Mouse (Mus musculus): ENCODE measurements at regions not wholly inside any gene's neighbourhood (a gene's known extent, or its start where the extent isn't known, plus 50 kb on each side); places are given as distances from the start of the nearest gene placed in this dataset.

DNA sequence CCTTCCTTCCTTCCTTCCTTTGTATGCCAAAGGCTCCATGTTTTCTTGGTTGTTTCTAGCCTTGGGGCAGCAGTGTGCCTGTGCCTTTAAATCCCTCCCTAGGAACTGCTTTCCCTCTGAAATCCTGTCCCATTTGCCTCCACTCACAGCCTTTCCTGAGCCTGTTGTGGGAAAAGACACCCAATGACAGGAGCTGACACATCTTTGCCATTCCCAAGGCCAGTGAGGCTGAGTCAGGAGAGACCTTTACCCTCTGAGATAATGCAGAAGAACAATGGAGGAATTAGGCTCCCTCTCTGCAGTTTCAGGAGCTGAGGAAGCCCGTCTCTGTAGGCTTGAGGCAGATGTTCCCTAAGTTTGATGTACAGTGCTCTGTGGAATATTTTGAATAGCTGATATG lies 480.2 kb downstream of the Rnf144b start:
- no peak for DNase-seq

DNA sequence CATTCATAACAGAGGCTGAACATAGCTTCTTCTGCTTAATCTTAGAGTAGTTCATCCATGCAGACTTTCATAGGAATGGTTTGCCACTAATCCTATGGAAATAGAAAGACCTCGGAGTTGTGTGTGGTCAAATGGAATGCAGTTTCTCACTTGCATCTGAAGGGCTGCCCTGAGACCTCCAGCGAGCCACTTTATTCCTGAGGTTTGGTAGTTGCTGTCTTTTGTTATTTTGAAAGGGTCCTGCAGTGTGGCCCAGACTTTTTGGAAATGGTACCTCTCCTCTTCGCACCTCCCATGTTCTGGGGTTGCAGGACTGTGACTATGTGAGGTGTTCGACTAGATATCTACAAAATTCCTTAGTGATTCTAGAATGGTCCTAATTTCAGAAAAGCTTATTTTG lies 489.0 kb downstream of the Rnf144b start:
- no peak for DNase-seq

DNA sequence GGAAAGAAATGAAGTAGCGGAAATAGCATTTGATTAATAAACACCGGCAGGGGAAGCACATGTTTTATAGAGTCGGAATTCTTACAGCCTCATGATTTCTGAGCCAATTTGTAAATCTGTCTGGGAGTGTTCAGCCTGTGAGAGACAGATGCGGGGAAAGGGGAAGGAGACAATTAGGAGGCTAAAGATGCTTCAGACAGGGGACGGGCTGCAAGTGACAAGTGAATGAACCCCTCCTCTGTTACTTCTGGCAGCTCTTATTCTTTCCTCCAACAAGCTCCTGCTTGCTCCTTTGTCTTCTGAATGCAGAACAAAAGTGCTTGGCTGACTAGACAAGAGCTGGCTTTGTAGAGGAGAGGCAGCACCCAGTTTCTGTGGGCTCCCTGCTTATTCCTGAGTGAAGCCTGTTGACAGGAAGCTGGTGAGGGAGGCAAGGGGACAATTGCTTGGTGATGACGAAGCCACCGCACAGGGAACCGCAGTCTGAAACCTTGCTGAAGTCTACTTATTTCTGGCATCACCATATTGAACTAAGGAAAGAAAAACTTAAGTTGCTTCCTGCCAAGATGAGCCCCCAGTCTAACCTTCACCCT lies 514.2 kb downstream of the Rnf144b start:
- no peak for DNase-seq

DNA sequence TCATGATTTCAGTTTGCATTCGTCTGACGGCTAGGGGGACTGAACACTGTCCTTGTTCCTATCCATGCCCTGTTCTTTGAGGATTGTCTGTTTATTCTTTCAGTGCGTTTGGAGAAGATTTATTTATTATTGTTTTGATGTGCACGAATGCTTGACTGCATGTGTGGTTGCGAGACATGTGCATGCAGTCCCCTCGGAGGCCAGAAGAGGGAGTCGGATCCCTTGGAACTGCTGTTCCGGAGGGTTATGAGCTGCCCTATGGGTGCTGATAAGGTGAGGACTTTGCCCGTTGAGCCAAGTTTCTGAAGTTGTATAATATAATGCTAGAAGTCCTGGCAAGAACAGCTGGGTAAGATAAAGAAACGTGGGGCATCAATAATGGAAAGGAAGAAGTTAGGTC lies 519.9 kb downstream of the Rnf144b start:
- no peak for DNase-seq

- DNase-seq: no peak
Observed at GRCm38 (mm10) chr13:47645081-47645480, 522.6 kb downstream of the Rnf144b start.

DNA sequence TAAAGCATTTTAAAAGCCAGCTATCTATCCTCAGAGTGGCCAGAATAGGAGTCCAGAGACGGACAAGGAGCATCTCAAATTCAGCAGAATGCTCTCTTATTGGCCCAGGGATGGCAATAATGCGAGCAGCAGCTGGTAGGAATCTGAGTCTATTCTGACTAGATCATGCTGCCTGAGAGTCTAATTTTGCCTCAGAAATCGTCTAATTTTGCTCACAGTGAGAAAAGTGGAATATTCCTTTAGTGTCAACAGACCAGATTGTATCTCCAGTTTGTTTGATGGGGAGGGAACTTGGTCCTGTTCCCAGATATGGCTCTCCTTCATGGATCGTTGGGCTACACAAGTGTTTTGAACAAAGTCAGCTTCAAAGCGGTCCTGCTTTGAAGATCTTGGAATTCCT lies 525.2 kb downstream of the Rnf144b start:
- no peak for DNase-seq

DNA sequence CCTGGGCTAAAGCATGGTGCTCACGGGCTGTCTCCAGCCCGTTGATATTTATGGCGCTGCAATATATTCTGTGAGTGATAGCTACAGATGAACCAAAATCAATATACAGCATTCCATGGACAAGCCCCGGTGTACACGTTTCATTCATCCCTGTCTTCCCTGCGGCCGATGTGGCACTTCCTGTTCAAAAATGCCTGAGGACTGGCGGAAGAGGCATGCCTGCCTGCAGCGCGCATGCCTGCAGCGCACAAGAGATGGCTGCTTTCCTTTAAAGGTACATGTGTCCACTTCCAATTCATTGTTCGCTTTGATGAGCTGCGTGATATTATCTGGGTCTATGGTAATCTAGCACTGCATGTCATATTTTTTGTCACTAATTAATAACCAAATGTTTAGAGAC lies 527.6 kb downstream of the Rnf144b start:
- DNase-seq: no peak

GRCm38 (mm10) chr13:47666470-47666869 lies 544.0 kb downstream of the Rnf144b start:
- no peak for DNase-seq

- DNase-seq: peak; percentile 87 to 88
Observed at GRCm38 (mm10) chr13:47666956-47667701, 544.7 kb downstream of the Rnf144b start.

GRCm38 (mm10) chr13:47688131-47688530 lies 565.7 kb downstream of the Rnf144b start:
- no peak for DNase-seq

GRCm38 (mm10) chr13:47693815-47694214 lies 567.2 kb upstream of the Id4 start:
- no peak for DNase-seq

DNA sequence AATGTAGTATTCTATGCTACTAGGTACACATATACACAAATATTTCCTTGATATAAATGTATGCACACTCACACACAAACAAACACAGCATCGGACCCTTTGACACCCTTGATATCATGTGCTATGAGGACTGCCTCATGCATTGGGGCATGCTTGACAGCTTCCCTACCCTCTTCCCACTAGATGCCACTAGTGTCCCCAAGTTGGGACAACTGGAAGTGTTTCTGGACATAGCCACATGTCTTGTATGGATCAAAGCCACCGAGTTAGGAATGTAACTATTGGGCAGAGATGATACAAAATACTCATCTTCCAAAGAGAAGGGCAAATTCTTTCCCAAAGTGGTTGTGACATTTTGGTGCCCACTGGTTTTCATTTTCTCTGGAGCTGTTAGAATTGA lies 565.2 kb upstream of the Id4 start:
- no peak for DNase-seq

GRCm38 (mm10) chr13:47700556-47700955 lies 560.5 kb upstream of the Id4 start:
- no peak for DNase-seq

DNA sequence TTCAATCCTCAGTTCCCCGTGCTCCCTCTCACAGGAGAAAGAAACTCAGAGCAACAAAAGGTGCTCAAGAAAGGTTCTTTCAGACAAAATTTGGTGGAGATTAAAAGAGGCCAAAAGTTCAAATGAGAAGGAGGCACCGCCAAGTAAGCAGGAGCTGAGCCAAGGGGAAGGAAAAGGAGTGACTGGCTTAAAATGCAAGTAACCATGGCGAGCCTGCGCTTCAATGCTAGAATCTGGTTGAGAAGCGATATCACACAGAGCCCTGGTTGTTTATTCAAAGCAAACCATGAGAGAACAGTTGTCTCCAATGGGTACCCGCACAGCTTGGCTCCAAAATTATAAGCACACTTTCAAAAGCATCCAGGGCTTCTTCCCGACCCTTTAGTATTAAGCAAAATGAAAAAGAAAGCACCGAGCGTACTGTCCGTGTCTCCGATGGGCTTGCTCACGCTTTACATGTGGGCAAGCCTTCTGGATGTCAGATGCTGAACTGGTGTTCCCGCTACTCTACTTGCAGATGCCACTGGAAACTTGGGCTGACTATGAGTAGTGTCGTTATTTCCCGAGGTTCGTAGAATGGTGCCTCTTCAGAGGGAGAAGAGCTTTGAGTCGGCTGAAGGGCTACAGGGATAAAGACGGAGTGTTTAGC lies 552.9 kb upstream of the Id4 start:
- DNase-seq: peak; percentile 8 to 11

DNA sequence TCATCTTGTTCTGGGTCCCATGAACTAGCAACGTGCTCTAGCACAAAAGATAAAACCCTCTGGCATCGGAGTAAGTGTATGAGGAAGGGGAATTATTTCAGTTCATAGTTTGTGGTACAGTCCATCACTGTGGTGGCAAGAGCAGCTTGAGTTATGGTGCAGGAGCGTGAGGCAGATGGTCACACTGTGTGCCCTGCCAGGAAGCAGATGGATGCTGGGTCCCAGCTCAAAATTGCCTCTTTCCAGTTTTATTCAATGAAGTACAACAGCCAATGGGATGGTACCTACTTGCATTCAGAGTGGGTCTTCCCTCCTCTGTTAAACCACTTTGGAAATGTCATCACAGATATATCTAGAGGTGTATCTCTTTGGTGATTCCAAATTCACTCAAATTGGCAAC lies 551.7 kb upstream of the Id4 start:
- DNase-seq: no peak

DNA sequence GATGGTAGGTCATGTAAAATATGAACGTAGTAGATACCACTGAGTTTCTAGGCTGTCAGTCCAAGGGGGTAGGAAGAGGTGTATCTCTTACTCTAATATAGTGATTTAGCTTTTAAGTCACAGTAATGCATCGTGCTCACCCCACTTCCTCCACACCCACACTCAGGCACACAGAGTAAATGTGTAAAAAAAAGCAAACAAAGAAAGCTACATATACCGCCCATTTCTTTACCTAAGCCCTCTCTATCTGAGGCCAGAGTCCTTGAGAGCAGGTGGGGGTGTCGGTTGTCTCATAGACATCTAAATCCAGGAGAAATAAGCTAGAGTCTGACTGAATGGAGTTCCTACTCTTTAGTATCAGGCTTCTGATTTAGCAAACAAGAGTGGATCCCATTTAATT lies 548.5 kb upstream of the Id4 start:
- DNase-seq: no peak

DNA sequence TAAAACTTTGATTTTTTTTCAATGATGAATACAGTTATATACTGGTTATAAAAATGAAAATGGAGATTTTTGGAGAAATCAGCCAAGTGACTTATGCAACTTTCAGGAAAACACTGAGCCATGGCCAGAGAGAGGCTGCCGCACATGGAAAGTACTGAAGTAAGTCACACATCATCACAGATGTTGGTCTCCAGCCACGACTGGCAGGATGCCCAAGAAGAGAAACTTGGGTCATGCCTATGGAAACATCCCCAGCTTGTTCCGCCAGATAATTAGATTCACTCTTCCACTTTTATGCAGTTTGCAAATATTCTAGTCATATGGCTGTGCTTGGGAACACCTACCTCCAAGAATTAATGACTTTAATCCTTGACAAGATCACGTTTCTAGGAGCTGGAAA lies 544.8 kb upstream of the Id4 start:
- no peak for DNase-seq

GRCm38 (mm10) chr13:47720645-47721044 lies 540.4 kb upstream of the Id4 start:
- no peak for DNase-seq

DNA sequence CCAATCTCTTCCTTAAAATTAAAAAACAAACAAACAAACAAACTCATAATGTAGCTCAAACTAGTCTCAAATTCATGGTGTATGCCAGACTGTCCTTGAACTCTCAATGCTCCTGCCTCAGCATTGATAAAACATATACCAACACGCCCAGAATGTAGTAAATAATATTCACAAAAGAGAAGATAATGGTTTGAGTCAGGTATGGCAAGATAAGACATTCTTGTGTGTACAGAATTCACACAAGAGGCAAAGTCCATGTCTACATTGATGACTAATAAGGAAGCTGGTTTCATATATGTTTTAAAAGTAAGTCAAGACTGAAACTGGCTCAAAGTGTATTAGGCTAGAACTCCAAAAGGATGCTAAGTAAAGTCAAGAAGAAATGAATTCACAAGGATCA lies 526.6 kb upstream of the Id4 start:
- no peak for DNase-seq

GRCm38 (mm10) chr13:47735426-47736063 lies 525.5 kb upstream of the Id4 start:
- no peak for DNase-seq

- DNase-seq: no peak
Observed at GRCm38 (mm10) chr13:47748906-47749305, 512.1 kb upstream of the Id4 start.

DNA sequence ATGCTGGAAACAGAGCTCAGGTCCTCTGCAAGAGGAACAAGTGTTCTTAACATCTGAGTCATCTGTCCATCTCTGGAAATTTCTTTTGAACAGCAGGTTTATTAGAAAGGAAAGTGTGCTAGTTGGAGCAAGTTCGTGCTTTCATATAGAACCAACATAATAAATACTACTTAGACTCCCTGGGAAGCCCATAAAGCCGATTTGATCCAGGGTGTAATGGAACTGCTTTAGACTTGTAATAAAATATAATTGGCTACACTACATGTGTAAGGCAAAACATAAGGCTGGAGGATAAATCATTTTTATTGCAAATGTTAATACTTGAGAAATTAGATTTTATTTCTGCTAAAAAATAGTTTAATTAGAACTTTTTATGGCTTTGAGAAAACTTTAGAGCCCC lies 510.0 kb upstream of the Id4 start:
- DNase-seq: no peak

DNA sequence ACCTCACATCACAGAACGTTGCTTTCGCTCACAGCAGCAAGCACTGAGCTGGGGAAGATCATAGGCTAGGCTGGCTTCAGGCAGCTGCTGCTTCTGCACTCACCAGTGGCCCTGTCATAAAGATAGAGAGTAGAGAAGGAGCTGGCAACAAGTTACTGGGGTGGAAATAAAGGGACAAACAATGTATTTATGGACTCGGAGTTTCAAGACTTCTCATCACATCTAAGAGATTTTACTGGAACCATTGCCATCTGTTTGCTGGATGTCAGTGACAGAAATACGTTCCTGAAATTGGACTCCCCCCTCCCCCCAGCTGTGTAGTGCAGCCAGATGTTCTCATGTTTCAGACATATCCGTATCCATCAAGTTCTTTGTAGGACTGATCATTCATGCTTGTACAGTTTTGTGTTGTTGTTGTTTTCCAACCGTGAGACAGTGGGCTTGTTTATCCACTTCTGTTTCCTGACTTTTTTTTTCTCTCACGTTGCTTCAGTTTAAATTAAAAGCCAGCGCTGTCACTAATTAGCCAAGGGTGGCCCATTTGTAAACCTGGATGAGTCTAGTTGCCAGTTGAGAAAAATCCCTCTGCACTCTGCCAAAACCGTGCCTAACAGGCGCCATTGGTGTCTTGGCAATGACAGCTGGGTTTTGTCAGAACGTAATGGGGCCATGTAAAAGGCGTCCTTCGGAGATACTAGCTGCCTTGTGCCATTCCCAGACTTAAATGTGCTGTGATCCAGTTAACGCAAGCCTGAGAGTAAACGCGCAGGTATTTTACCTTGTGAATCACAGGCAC lies 496.0 kb upstream of the Id4 start:
- DNase-seq: no peak
